In genomic region chr17:56604070-56604380, GRCm38 (mm10) we compare ENCODE assay signal across 15 mouse cellular contexts. TPM values are rescaled to one million over a fixed set of nuclear protein-coding genes. Genes with fewer than 3 reads are reported as not detected.
A peak's percentile ranks its signal among the peaks of the same experiment; 100 is the strongest.
DNase-seq lines count a peak whose midpoint lies in the region; ATAC-seq and TF ChIP-seq lines count a peak whose summit lies in the region.
"Had no signal": no experiment of that assay in that cellular context is flagged by ENCODE, and none has a peak within 500 bp of the region (broad histone marks: within the 10 kb centered on the region; RNA-seq: fewer than 3 reads in every experiment).

No protein-coding gene starts in this region.

- in situ Hi-C loops in CH12.LX (cut with MboI; ENCODE audit: low pct_ligation_motif_present, low pct_unique_long_range_greater_than_20kb, low sequenced_read_pairs): no loop called here

- TF ChIP-seq EP300 in CH12.LX (IDR thresholded peaks at IDR 0.05; ENCODE audit: low read length) (no peak), MEL (IDR thresholded peaks at IDR 0.05; ENCODE audit: low read depth in 1 of 2, low read length in 2 of 2) (no peak)

- no peak for ATAC-seq in embryonic facial prominence, embryonic 14.5 days (ENCODE audit: low read depth)
- ATAC-seq: activated CD4-positive, CD25-positive, alpha-beta regulatory T cell, adult 4 months; forebrain, embryonic 13.5 days; forebrain, embryonic 15.5 days; forebrain, postnatal 0 days had no signal

- 88% methylated on average over 9 of the region's 9 CpGs for WGBS in embryonic facial prominence, embryonic 14.5 days
- 93% methylated on average over 9 of the region's 9 CpGs for whole genome bisulfite sequencing in embryonic facial prominence, embryonic 10.5 days

- H3K4me2 ChIP-seq in embryonic facial prominence, embryonic 14.5 days (ENCODE audit: low read depth, low read length): no peak overlapping the region
- no peak overlapping the region for H3K4me2 ChIP-seq in CH12.LX (ENCODE audit: insufficient read depth, low read depth, poor library complexity, severe bottlenecking)
- H3K4me2 ChIP-seq in myocyte (ENCODE audit: low read depth): no peak overlapping the region
- H3K4me2 ChIP-seq: embryonic facial prominence, embryonic 13.5 days; forebrain, embryonic 13.5 days; forebrain, embryonic 15.5 days had no signal

- H3K9me3 ChIP-seq in embryonic facial prominence, embryonic 14.5 days (ENCODE audit: control insufficient read depth, low read length): no peaks in the 10 kb centered on the region
- H3K9me3 ChIP-seq in embryonic facial prominence, embryonic 10.5 days: no peaks in the 10 kb centered on the region
- no peaks in the 10 kb centered on the region for H3K9me3 ChIP-seq in CH12.LX (replicated peaks; ENCODE audit: low read length)
- no peaks in the 10 kb centered on the region for H3K9me3 ChIP-seq in MEL (replicated peaks; ENCODE audit: insufficient read depth, low read length)
- H3K9me3 ChIP-seq: embryonic facial prominence, embryonic 13.5 days; forebrain, embryonic 13.5 days; forebrain, embryonic 15.5 days; G1E had no signal

- TF ChIP-seq POLR2A in CH12.LX (IDR thresholded peaks at IDR 0.05; ENCODE audit: low read depth, low read length): 0 out of 2 replicates have a peak, but pooled peaks have one; percentile 5
- no peak for TF ChIP-seq POLR2A in MEL (IDR thresholded peaks at IDR 0.05; ENCODE audit: control insufficient read depth in 1 of 2, insufficient read depth in 1 of 2, low read depth in 1 of 2, low read length in 2 of 2, poor library complexity in 1 of 2)
- TF ChIP-seq POLR2A in myocyte (IDR thresholded peaks at IDR 0.05; ENCODE audit: insufficient read length, low read depth): no peak

- TF ChIP-seq CTCF in CH12.LX (conservative IDR thresholded peaks at IDR 0.05 in 1 of 2, IDR thresholded peaks at IDR 0.05 in 1 of 2; ENCODE audit: low read depth in 2 of 2, low read length in 2 of 2) (no peak), MEL (IDR thresholded peaks at IDR 0.05 in 2 of 3, conservative IDR thresholded peaks at IDR 0.05 in 1 of 3; ENCODE audit: control insufficient read depth in 1 of 3, insufficient read depth in 1 of 3, low read depth in 2 of 3, low read length in 3 of 3, poor library complexity in 1 of 3, severe bottlenecking in 1 of 3) (no peak)
- TF ChIP-seq CTCF in layer of hippocampus, adult 2 months (conservative IDR thresholded peaks at IDR 0.05): no peak
- no peak for TF ChIP-seq CTCF in gastrocnemius, adult 2 months (IDR thresholded peaks at IDR 0.05)

- H3K9ac ChIP-seq in embryonic facial prominence, embryonic 14.5 days (ENCODE audit: low read depth, low read length): 0 out of 2 replicates have a peak overlapping the region, but pooled peaks have one; percentile 14
- H3K9ac ChIP-seq in CH12.LX (ENCODE audit: insufficient read depth, low read depth): no peak overlapping the region
- H3K9ac ChIP-seq in MEL (ENCODE audit: control insufficient read depth, low read depth, low read length, poor library complexity, severe bottlenecking): no peak overlapping the region
- H3K9ac ChIP-seq: embryonic facial prominence, embryonic 13.5 days; forebrain, embryonic 13.5 days; forebrain, embryonic 15.5 days; forebrain, postnatal 0 days had no signal

- intact Hi-C loops in gastrocnemius, adult 2 months (cut with DNase I): loop anchor here (10.0 kb wide), 1 partner anchor 489 kb away; the partner anchor contains the start of gene Plin5

- peaks cover 8% of the 10 kb centered on the region; the same call in 1 of the 2 replicates for H3K4me1 ChIP-seq in embryonic facial prominence, embryonic 14.5 days (ENCODE audit: control insufficient read depth, insufficient read depth, low read length)
- peaks cover 15% of the 10 kb centered on the region for H3K4me1 ChIP-seq in embryonic facial prominence, embryonic 10.5 days
- H3K4me1 ChIP-seq in CH12.LX (ENCODE audit: control insufficient read depth in 1 of 2, insufficient read depth in 2 of 2) (peaks cover 0 to 13% of the 10 kb centered on the region in 2 experiments; a peak in 2 of 4 replicates), MEL (ENCODE audit: control insufficient read depth in 1 of 2, insufficient read depth in 2 of 2, low read length in 2 of 2) (no peaks in the 10 kb centered on the region; a peak in 1 of 4 replicates)

- TF ChIP-seq RAD21 in CH12.LX (IDR thresholded peaks at IDR 0.05; ENCODE audit: low read depth, low read length): no peak
- TF ChIP-seq RAD21 in MEL (IDR thresholded peaks at IDR 0.05; ENCODE audit: low read depth, low read length): no peak

- H3K27ac ChIP-seq in embryonic facial prominence, embryonic 14.5 days (replicated peaks; ENCODE audit: low read depth, low read length): no peak overlapping the region
- no peak overlapping the region for H3K27ac ChIP-seq in embryonic facial prominence, embryonic 10.5 days (replicated peaks)
- H3K27ac ChIP-seq in CH12.LX (ENCODE audit: insufficient read depth, low read depth) (no peak overlapping the region), MEL (ENCODE audit: control insufficient read depth, low read depth, low read length) (no peak overlapping the region)
- H3K27ac ChIP-seq in layer of hippocampus, adult 2 months: no peak overlapping the region
- H3K27ac ChIP-seq in gastrocnemius, adult 2 months: no peak overlapping the region
- H3K27ac ChIP-seq: forebrain, embryonic 13.5 days; forebrain, embryonic 15.5 days had no signal

- DNase-seq in embryonic facial prominence, embryonic 14.5 days (ENCODE audit: low spot score): no peak
- DNase-seq in embryonic facial prominence, embryonic 10.5 days (ENCODE audit: low spot score): no peak
- no peak for DNase-seq in CH12.LX (ENCODE audit: extremely low read depth)
- DNase-seq in MEL (ENCODE audit: low read depth, low spot score): no peak
- DNase-seq in layer of hippocampus, adult 2 months (ENCODE audit: low spot score in 2 of 2): no peak
- DNase-seq in gastrocnemius, adult 2 months: no peak
- DNase-seq: adrenal gland, adult 8-10 months; cerebellum, adult 8-10 months; forebrain, postnatal 0 days had no signal

- H3ac ChIP-seq in myocyte (ENCODE audit: control insufficient read depth, insufficient read length): no peak overlapping the region

- H3K4me3 ChIP-seq in embryonic facial prominence, embryonic 14.5 days (ENCODE audit: low read depth, low read length): no peak overlapping the region
- no peak overlapping the region for H3K4me3 ChIP-seq in embryonic facial prominence, embryonic 10.5 days
- no peak overlapping the region for H3K4me3 ChIP-seq in CH12.LX (replicated peaks in 1 of 3; ENCODE audit: low read depth in 2 of 3, low read length in 2 of 3, poor library complexity in 1 of 3)
- no peak overlapping the region for H3K4me3 ChIP-seq in MEL (ENCODE audit: control insufficient read depth in 1 of 2, insufficient read depth in 1 of 2, low read depth in 2 of 2, low read length in 2 of 2)
- no peak overlapping the region for H3K4me3 ChIP-seq in myocyte
- H3K4me3 ChIP-seq in layer of hippocampus, adult 2 months: no peak overlapping the region
- H3K4me3 ChIP-seq in gastrocnemius, adult 2 months: no peak overlapping the region
- H3K4me3 ChIP-seq: embryonic facial prominence, embryonic 13.5 days; forebrain, embryonic 13.5 days; forebrain, embryonic 15.5 days had no signal

- peaks cover 81% of the 10 kb centered on the region for H3K36me3 ChIP-seq in embryonic facial prominence, embryonic 14.5 days (ENCODE audit: control insufficient read depth, insufficient read depth, low read length)
- peaks cover 91% of the 10 kb centered on the region for H3K36me3 ChIP-seq in embryonic facial prominence, embryonic 10.5 days (replicated peaks)
- H3K36me3 ChIP-seq in CH12.LX (replicated peaks in 1 of 2; ENCODE audit: control insufficient read depth in 1 of 2, insufficient read depth in 1 of 2, low read length in 1 of 2) (peaks cover 80 to 88% of the 10 kb centered on the region in 2 experiments), MEL (ENCODE audit: control insufficient read depth in 1 of 2, insufficient read depth in 2 of 2, low read length in 2 of 2) (peaks cover 4 to 21% of the 10 kb centered on the region in 2 experiments), myocyte (ENCODE audit: control insufficient read depth, insufficient read depth) (peaks cover 53% of the 10 kb centered on the region)

- dilution Hi-C loops in CH12.LX (cut with MboI; ENCODE audit: extremely low pct_ligation_motif_present, extremely low pct_unique_long_range_greater_than_20kb, low sequenced_read_pairs): no loop called here

- H3K79me2 ChIP-seq in CH12.LX (replicated peaks; ENCODE audit: control insufficient read depth, extremely low read depth, insufficient read depth, poor library complexity, severe bottlenecking): peaks cover 12% of the 10 kb centered on the region; the same call in 1 of the 2 replicates
- H3K79me2 ChIP-seq in MEL (ENCODE audit: control insufficient read depth, insufficient read depth, low read length, poor library complexity): peaks cover 13% of the 10 kb centered on the region
- peaks cover 17% of the 10 kb centered on the region for H3K79me2 ChIP-seq in myocyte (ENCODE audit: control insufficient read depth, insufficient read depth)

- H3K27me3 ChIP-seq in embryonic facial prominence, embryonic 14.5 days (replicated peaks; ENCODE audit: control insufficient read depth, insufficient read depth, low read length): no peaks in the 10 kb centered on the region
- no peaks in the 10 kb centered on the region for H3K27me3 ChIP-seq in embryonic facial prominence, embryonic 10.5 days (replicated peaks; ENCODE audit: low read depth, poor library complexity, severe bottlenecking)
- H3K27me3 ChIP-seq in CH12.LX (replicated peaks) (no peaks in the 10 kb centered on the region), MEL (ENCODE audit: control insufficient read depth in 1 of 2, insufficient read depth in 2 of 2, low read length in 2 of 2) (no peaks in the 10 kb centered on the region), myocyte (ENCODE audit: control insufficient read depth, insufficient read depth, insufficient read length) (no peaks in the 10 kb centered on the region)
- H3K27me3 ChIP-seq: embryonic facial prominence, embryonic 13.5 days; forebrain, embryonic 13.5 days; forebrain, embryonic 15.5 days had no signal

RNA-seq across cellular contexts. Expression of gene 2410015M20Rik, which starts 5.5 kb away (rescaled TPM):
- 271 and 281 TPM in 2 replicates for polyA plus RNA-seq in embryonic facial prominence, embryonic 14.5 days (2014; fragmentation: Nextera tagmentation; extraction: Ambion mirVana)
- 190 and 205 TPM in 2 replicates for polyA plus RNA-seq in embryonic facial prominence, embryonic 10.5 days (2016; fragmentation: Nextera tagmentation; extraction: Ambion mirVana)
- total RNA-seq in CH12.LX (2012; rRNA removed) (249 and 272 TPM in 2 replicates), CH12.LX (2014; rRNA removed) (154 TPM in 2 replicates), MEL (2012; rRNA removed) (281 and 334 TPM in 2 replicates)
- polyA plus RNA-seq in CH12.LX (2012; ENCODE audit: insufficient read length, low read depth) (178 and 202 TPM in 2 replicates), MEL (2012; ENCODE audit: insufficient read depth in 1 of 2, insufficient read length in 2 of 2, low read depth in 1 of 2, low replicate concordance in 2 of 2, missing spikeins in 1 of 2) (100 to 1,000 TPM in 1 of 2 experiments, not detected in 1; 274 TPM), myocyte (2012; fragmentation: generic; extraction: Trizol) (587 TPM)
- 100 to 1,000 TPM; 134 to 142 TPM for total RNA-seq in layer of hippocampus, adult 2 months (2021)
- total RNA-seq in gastrocnemius, adult 2 months (2021): 100 to 1,000 TPM; 107 to 167 TPM

RNA-seq across cellular contexts. Expression of gene Rpl36, which starts 9.2 kb away (rescaled TPM):
- polyA plus RNA-seq in embryonic facial prominence, embryonic 14.5 days (2014; fragmentation: Nextera tagmentation; extraction: Ambion mirVana): 2,068 and 2,222 TPM in 2 replicates
- polyA plus RNA-seq in embryonic facial prominence, embryonic 10.5 days (2016; fragmentation: Nextera tagmentation; extraction: Ambion mirVana): 1,580 and 1,631 TPM in 2 replicates
- total RNA-seq in CH12.LX (2012; rRNA removed): 4,187 and 4,995 TPM in 2 replicates
- total RNA-seq in CH12.LX (2014; rRNA removed): 1,342 and 1,734 TPM in 2 replicates
- 1,364 and 1,412 TPM in 2 replicates for polyA plus RNA-seq in CH12.LX (2012; ENCODE audit: insufficient read length, low read depth)
- total RNA-seq in MEL (2012; rRNA removed): 3,804 and 3,914 TPM in 2 replicates
- 1,000 to 10,000 TPM in 1 of 2 experiments, not detected in 1; 2,385 TPM for polyA plus RNA-seq in MEL (2012; ENCODE audit: insufficient read depth in 1 of 2, insufficient read length in 2 of 2, low read depth in 1 of 2, low replicate concordance in 2 of 2, missing spikeins in 1 of 2)
- 3,746 TPM for polyA plus RNA-seq in myocyte (2012; fragmentation: generic; extraction: Trizol)
- total RNA-seq in layer of hippocampus, adult 2 months (2021): 100 to 1,000 TPM; 383 to 406 TPM
- total RNA-seq in gastrocnemius, adult 2 months (2021): 100 to 1,000 TPM; 589 to 687 TPM

RNA-seq across cellular contexts. Expression of gene Safb, which starts 19.4 kb away (rescaled TPM):
- 62.9 and 68.2 TPM in 2 replicates for polyA plus RNA-seq in embryonic facial prominence, embryonic 14.5 days (2014; fragmentation: Nextera tagmentation; extraction: Ambion mirVana)
- polyA plus RNA-seq in embryonic facial prominence, embryonic 10.5 days (2016; fragmentation: Nextera tagmentation; extraction: Ambion mirVana): 158 and 162 TPM in 2 replicates
- total RNA-seq in CH12.LX (2012; rRNA removed) (75.9 and 88.5 TPM in 2 replicates), CH12.LX (2014; rRNA removed) (19.7 and 25.4 TPM in 2 replicates), MEL (2012; rRNA removed) (87.3 and 103 TPM in 2 replicates)
- polyA plus RNA-seq in CH12.LX (2012; ENCODE audit: insufficient read length, low read depth) (135 and 142 TPM in 2 replicates), MEL (2012; ENCODE audit: insufficient read depth in 1 of 2, insufficient read length in 2 of 2, low read depth in 1 of 2, low replicate concordance in 2 of 2, missing spikeins in 1 of 2) (100 to 1,000 TPM in 1 of 2 experiments, not detected in 1; 203 TPM), myocyte (2012; fragmentation: generic; extraction: Trizol) (58.9 TPM)
- 100 to 1,000 TPM; 162 to 193 TPM for total RNA-seq in layer of hippocampus, adult 2 months (2021)
- 10 to 100 TPM; 43.0 to 46.7 TPM for total RNA-seq in gastrocnemius, adult 2 months (2021)

RNA-seq across cellular contexts. Expression of gene Safb2, which starts 19.6 kb away (rescaled TPM):
- polyA plus RNA-seq in embryonic facial prominence, embryonic 14.5 days (2014; fragmentation: Nextera tagmentation; extraction: Ambion mirVana): 50.2 and 54.8 TPM in 2 replicates
- polyA plus RNA-seq in embryonic facial prominence, embryonic 10.5 days (2016; fragmentation: Nextera tagmentation; extraction: Ambion mirVana): 92.4 and 98.6 TPM in 2 replicates
- total RNA-seq in CH12.LX (2012; rRNA removed): 74.0 and 85.7 TPM in 2 replicates
- 13.8 and 16.3 TPM in 2 replicates for total RNA-seq in CH12.LX (2014; rRNA removed)
- 170 and 244 TPM in 2 replicates for polyA plus RNA-seq in CH12.LX (2012; ENCODE audit: insufficient read length, low read depth)
- 61.6 and 66.5 TPM in 2 replicates for total RNA-seq in MEL (2012; rRNA removed)
- polyA plus RNA-seq in MEL (2012; ENCODE audit: insufficient read depth in 1 of 2, insufficient read length in 2 of 2, low read depth in 1 of 2, low replicate concordance in 2 of 2, missing spikeins in 1 of 2): 100 to 1,000 TPM; 217 to 741 TPM
- polyA plus RNA-seq in myocyte (2012; fragmentation: generic; extraction: Trizol): 35.3 TPM
- 100 to 1,000 TPM; 134 to 168 TPM for total RNA-seq in layer of hippocampus, adult 2 months (2021)
- 10 to 100 TPM; 38.5 to 41.1 TPM for total RNA-seq in gastrocnemius, adult 2 months (2021)

RNA-seq across cellular contexts. Expression of gene Lonp1, which starts 22.7 kb away (rescaled TPM):
- 44.0 and 51.8 TPM in 2 replicates for polyA plus RNA-seq in embryonic facial prominence, embryonic 14.5 days (2014; fragmentation: Nextera tagmentation; extraction: Ambion mirVana)
- polyA plus RNA-seq in embryonic facial prominence, embryonic 10.5 days (2016; fragmentation: Nextera tagmentation; extraction: Ambion mirVana): 56.5 and 59.0 TPM in 2 replicates
- total RNA-seq in CH12.LX (2012; rRNA removed) (115 and 151 TPM in 2 replicates), CH12.LX (2014; rRNA removed) (65.4 and 69.6 TPM in 2 replicates), MEL (2012; rRNA removed) (162 and 203 TPM in 2 replicates)
- polyA plus RNA-seq in CH12.LX (2012; ENCODE audit: insufficient read length, low read depth) (99.4 and 112 TPM in 2 replicates), MEL (2012; ENCODE audit: insufficient read depth in 1 of 2, insufficient read length in 2 of 2, low read depth in 1 of 2, low replicate concordance in 2 of 2, missing spikeins in 1 of 2) (100 to 1,000 TPM; 197 to 296 TPM), myocyte (2012; fragmentation: generic; extraction: Trizol) (278 TPM)
- total RNA-seq in layer of hippocampus, adult 2 months (2021): 10 to 100 TPM; 56.5 to 60.2 TPM
- total RNA-seq in gastrocnemius, adult 2 months (2021): 10 to 100 TPM; 60.4 to 71.8 TPM
